Mouse (Mus musculus): ENCODE measurements around the gene Tyro3. TPM values are rescaled to one million over a fixed set of nuclear protein-coding genes. Genes with fewer than 3 reads are reported as not detected.

Gene Tyro3
- polyA plus RNA-seq, 1 experiment from 2014 or later: 7.3 TPM

DNA sequence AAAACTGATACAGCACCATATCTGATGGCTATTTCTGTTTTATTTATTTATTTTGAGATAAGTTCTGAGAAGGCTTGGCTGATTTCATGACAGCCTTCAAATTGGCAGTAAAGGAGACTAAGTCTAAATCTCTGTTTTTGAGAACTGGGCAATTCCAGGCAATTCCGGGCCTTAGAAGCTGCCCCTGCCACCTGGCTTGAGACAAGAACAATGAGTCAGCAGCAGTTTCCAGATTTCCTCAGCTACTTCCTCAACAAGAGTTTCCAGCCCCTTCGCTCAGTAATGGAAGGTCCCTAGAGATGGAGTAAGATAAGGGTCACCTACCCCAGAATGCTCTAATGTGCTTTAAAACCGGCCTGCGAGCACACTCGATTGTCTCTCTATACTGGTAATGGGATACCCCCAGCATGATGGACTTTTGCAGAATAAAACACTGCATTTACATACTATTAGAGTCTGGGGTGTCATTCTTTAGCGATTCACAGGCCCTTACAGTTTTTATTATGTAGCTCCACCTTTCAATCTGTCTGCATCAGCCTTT is 57.8 kb downstream of the Tyro3 start:
- Histone ChIP-seq H3K27ac (ENCODE audit: low read depth, low read length) (no peak overlapping the region), H3K4me1 (ENCODE audit: control insufficient read depth, insufficient read depth, low read length) (no peaks in the 10 kb centered on the region), H3K27me3 (ENCODE audit: control insufficient read depth, insufficient read depth, low read length) (no peaks in the 10 kb centered on the region), H3K9ac (ENCODE audit: low read depth, low read length) (no peak overlapping the region), H3K36me3 (ENCODE audit: control insufficient read depth, insufficient read depth, low read length) (no peaks in the 10 kb centered on the region), H3K9me3 (replicated peaks; ENCODE audit: control insufficient read depth, low read length) (no peaks in the 10 kb centered on the region), H3K4me2 (no peak overlapping the region), H3K4me3 (ENCODE audit: low read depth, low read length) (no peak overlapping the region)
- no peak for ATAC-seq (replicated peaks; ENCODE audit: insufficient number of reproducible peaks, low FRiP score, low TSS enrichment)
- 56% methylated on average over 6 of the region's 6 CpGs for WGBS (ENCODE audit: insufficient replicate concordance)

DNA sequence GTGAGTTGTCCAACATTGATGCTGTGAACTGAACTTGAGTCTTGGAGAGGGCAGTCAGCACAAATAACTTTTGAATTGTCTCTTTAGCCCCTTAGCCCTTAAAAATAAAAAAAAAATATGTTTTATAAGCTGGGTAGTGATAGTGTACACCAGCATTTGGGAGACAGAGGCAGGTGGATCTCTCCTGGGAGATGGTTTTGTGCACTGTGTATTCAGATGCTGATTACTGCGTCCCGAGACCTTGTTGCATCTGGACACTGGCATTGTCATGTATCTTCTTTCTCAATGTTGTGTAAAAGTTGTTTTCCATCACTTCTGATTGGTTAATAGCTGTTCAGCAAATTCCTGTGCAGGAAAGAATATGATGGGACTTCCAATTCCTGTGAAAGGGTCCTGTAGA is 59.8 kb downstream of the Tyro3 start:
- Histone ChIP-seq H3K27me3 (ENCODE audit: control insufficient read depth, insufficient read depth, low read length) (no peaks in the 10 kb centered on the region), H3K4me1 (ENCODE audit: control insufficient read depth, insufficient read depth, low read length) (no peaks in the 10 kb centered on the region), H3K27ac (ENCODE audit: low read depth, low read length) (no peak overlapping the region), H3K9me3 (replicated peaks; ENCODE audit: control insufficient read depth, low read length) (no peaks in the 10 kb centered on the region), H3K36me3 (ENCODE audit: control insufficient read depth, insufficient read depth, low read length) (no peaks in the 10 kb centered on the region), H3K4me3 (ENCODE audit: low read depth, low read length) (no peak overlapping the region), H3K4me2 (no peak overlapping the region), H3K9ac (ENCODE audit: low read depth, low read length) (no peak overlapping the region)
- WGBS (ENCODE audit: insufficient replicate concordance): 88% methylated on average over 2 of the region's 2 CpGs
- ATAC-seq (replicated peaks; ENCODE audit: insufficient number of reproducible peaks, low FRiP score, low TSS enrichment): no peak

DNA sequence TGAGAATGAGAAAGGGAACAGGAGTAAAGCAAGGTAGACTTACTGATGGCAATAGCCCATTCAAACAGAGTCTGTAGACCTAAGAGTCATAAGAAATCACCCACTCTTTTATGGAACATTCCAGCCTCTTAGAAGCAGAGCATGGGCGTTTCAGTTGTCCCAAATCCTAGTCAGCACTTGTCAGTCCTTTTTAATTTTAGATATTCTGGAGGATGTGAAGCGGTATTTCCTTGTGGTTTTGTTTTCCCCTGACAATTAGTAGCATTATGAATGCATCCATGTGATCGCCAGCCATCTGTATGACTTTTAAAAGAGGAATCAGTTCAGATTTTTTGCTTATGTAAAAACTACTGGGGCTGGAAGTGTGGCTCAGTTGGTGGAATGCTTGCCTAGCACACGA is 67.0 kb downstream of the Tyro3 start:
- Histone ChIP-seq H3K27ac (ENCODE audit: low read depth, low read length) (no peak overlapping the region), H3K9ac (ENCODE audit: low read depth, low read length) (no peak overlapping the region), H3K27me3 (ENCODE audit: control insufficient read depth, insufficient read depth, low read length) (no peaks in the 10 kb centered on the region), H3K36me3 (ENCODE audit: control insufficient read depth, insufficient read depth, low read length) (no peaks in the 10 kb centered on the region), H3K4me2 (no peak overlapping the region), H3K4me3 (ENCODE audit: low read depth, low read length) (no peak overlapping the region), H3K9me3 (replicated peaks; ENCODE audit: control insufficient read depth, low read length) (no peaks in the 10 kb centered on the region), H3K4me1 (ENCODE audit: control insufficient read depth, insufficient read depth, low read length) (no peaks in the 10 kb centered on the region)
- no peak for ATAC-seq (replicated peaks; ENCODE audit: insufficient number of reproducible peaks, low FRiP score, low TSS enrichment)
- WGBS (ENCODE audit: insufficient replicate concordance): 68% methylated on average over 4 of the region's 4 CpGs

Other genes with a start within 250 kb of the Tyro3 start
- gene Nusap1, start 179.4 kb upstream of the Tyro3 start, polyA plus RNA-seq (2014; fragmentation: Nextera tagmentation; extraction: Ambion mirVana): 56.4 and 57.3 TPM in 2 replicates
- 22.9 and 25.5 TPM in 2 replicates for gene Oip5, start 179.3 kb upstream of the Tyro3 start, polyA plus RNA-seq (2014; fragmentation: Nextera tagmentation; extraction: Ambion mirVana)
- 54.5 and 64.1 TPM in 2 replicates for gene Ndufaf1, start 134.9 kb upstream of the Tyro3 start, polyA plus RNA-seq (2014; fragmentation: Nextera tagmentation; extraction: Ambion mirVana)
- gene Rtf1, start 122.7 kb upstream of the Tyro3 start, polyA plus RNA-seq (2014; fragmentation: Nextera tagmentation; extraction: Ambion mirVana): 20.3 and 24.0 TPM in 2 replicates
- 1.9 and 2.2 TPM in 2 replicates for gene Itpka, start 55.4 kb upstream of the Tyro3 start, polyA plus RNA-seq (2014; fragmentation: Nextera tagmentation; extraction: Ambion mirVana)
- gene Ltk, start 37.3 kb upstream of the Tyro3 start, polyA plus RNA-seq (2014; fragmentation: Nextera tagmentation; extraction: Ambion mirVana): 0.07 TPM in 1 of 2 replicates, not detected in the other
- 16.2 and 17.4 TPM in 2 replicates for gene Rpap1, start 10.2 kb upstream of the Tyro3 start, polyA plus RNA-seq (2014; fragmentation: Nextera tagmentation; extraction: Ambion mirVana)
- 20.2 and 30.1 TPM in 2 replicates for gene Mga, start 99.5 kb downstream of the Tyro3 start, polyA plus RNA-seq (2014; fragmentation: Nextera tagmentation; extraction: Ambion mirVana)
- gene Mapkbp1, start 175.0 kb downstream of the Tyro3 start, polyA plus RNA-seq (2014; fragmentation: Nextera tagmentation; extraction: Ambion mirVana): 2.5 and 3.2 TPM in 2 replicates
- 12.7 and 16.0 TPM in 2 replicates for gene Jmjd7, start 229.8 kb downstream of the Tyro3 start, polyA plus RNA-seq (2014; fragmentation: Nextera tagmentation; extraction: Ambion mirVana)
- 0.92 and 1.8 TPM in 2 replicates for gene Gm28042, start 229.8 kb downstream of the Tyro3 start, polyA plus RNA-seq (2014; fragmentation: Nextera tagmentation; extraction: Ambion mirVana)
- 1.2 and 2.3 TPM in 2 replicates for gene Pla2g4b, start 235.7 kb downstream of the Tyro3 start, polyA plus RNA-seq (2014; fragmentation: Nextera tagmentation; extraction: Ambion mirVana)

Data from heart, embryonic 11.5 days (tissue).